Mouse (Mus musculus): Measurements from ENCODE around the gene Majin. TPM values are rescaled to one million over a fixed set of nuclear protein-coding genes. Genes with fewer than 3 reads are reported as not detected.

Majin gene
- polyA plus RNA-seq, 1 experiment from 2014 or later = not detected

- no peaks in the 10 kb centered on the region for H3K36me3 ChIP-seq (ENCODE audit: control insufficient read depth, insufficient read depth, low read length)
- H3K4me1 ChIP-seq (replicated peaks; ENCODE audit: control insufficient read depth, insufficient read depth, low read length) = no peaks in the 10 kb centered on the region
- H3K4me3 ChIP-seq (ENCODE audit: low read length) = no peak overlapping the region
- H3K27me3 ChIP-seq (ENCODE audit: control insufficient read depth, insufficient read depth, low read depth, low read length) = no peaks in the 10 kb centered on the region
- H3K9ac ChIP-seq (ENCODE audit: low read length) = no peak overlapping the region
- WGBS = 59% methylated on average over 5 of the region's 5 CpGs
- no peak overlapping the region for H3K27ac ChIP-seq (ENCODE audit: low read length)
- no peak overlapping the region for H3K4me2 ChIP-seq (ENCODE audit: low read depth, low read length)
- no peak for ATAC-seq (ENCODE audit: low read depth)
- no peaks in the 10 kb centered on the region for H3K9me3 ChIP-seq (ENCODE audit: control insufficient read depth, low read length)
These were observed 22.5 kb downstream of the Majin start for GRCm38 (mm10) chr19:6206716-6207115.

DNA sequence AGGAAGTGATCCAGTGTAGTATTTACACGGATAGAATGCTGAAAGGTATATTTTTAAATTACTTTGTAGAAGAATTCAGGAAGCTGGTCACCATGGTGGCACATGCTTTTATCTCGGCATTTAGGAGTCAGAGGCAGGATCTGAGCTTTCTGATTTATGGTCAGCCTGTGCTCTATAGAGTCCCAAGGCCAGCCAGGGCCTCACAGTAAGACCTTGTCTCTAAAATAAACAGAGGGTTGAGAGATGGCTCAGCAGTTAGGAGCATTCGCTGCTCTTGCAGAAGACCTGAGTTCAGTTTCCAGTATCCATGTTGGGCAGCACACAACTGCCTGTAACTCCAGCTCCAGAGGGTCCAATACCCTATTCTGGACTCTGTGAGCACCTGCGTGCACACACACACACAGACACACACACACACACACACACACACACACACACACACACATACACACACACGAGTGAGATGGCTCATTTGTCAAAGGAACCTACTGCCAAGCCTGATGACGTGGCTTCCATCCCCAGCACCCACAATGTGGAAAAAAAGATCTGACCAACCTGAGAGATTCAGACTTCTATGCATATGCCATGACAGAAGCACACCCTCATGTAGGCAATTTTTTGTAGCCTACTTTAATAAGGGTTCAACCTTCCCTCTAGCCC lies 32.0 kb downstream of the Majin start:
- no peak for ATAC-seq (ENCODE audit: low read depth)
- no peak overlapping the region for H3K4me3 ChIP-seq (ENCODE audit: low read length)
- 56% methylated on average over 6 of the region's 6 CpGs for WGBS

GRCm38 (mm10) chr19:6218606-6219005 lies 34.4 kb downstream of the Majin start:
- no peak overlapping the region for H3K4me3 ChIP-seq (ENCODE audit: low read length)
- WGBS = 58% methylated on average over 6 of the region's 6 CpGs
- H3K4me1 ChIP-seq (replicated peaks; ENCODE audit: control insufficient read depth, insufficient read depth, low read length) = no peaks in the 10 kb centered on the region
- H3K27ac ChIP-seq (ENCODE audit: low read length) = no peak overlapping the region
- H3K9ac ChIP-seq (ENCODE audit: low read length) = no peak overlapping the region
- no peaks in the 10 kb centered on the region for H3K27me3 ChIP-seq (ENCODE audit: control insufficient read depth, insufficient read depth, low read depth, low read length)
- ATAC-seq (ENCODE audit: low read depth) = no peak
- no peaks in the 10 kb centered on the region for H3K36me3 ChIP-seq (ENCODE audit: control insufficient read depth, insufficient read depth, low read length)
- H3K4me2 ChIP-seq (ENCODE audit: low read depth, low read length) = no peak overlapping the region
- no peaks in the 10 kb centered on the region for H3K9me3 ChIP-seq (ENCODE audit: control insufficient read depth, low read length)

More for the DNA sequence above, 32.0 kb downstream of the Majin start:
- H3K9ac ChIP-seq (ENCODE audit: low read length) = no peak overlapping the region
- H3K36me3 ChIP-seq (ENCODE audit: control insufficient read depth, insufficient read depth, low read length) = no peaks in the 10 kb centered on the region
- no peak overlapping the region for H3K27ac ChIP-seq (ENCODE audit: low read length)
- no peaks in the 10 kb centered on the region for H3K9me3 ChIP-seq (ENCODE audit: control insufficient read depth, low read length)
- H3K4me2 ChIP-seq (ENCODE audit: low read depth, low read length) = no peak overlapping the region
- H3K27me3 ChIP-seq (ENCODE audit: control insufficient read depth, insufficient read depth, low read depth, low read length) = no peaks in the 10 kb centered on the region
- no peaks in the 10 kb centered on the region for H3K4me1 ChIP-seq (replicated peaks; ENCODE audit: control insufficient read depth, insufficient read depth, low read length)

GRCm38 (mm10) chr19:6226135-6226534 lies 41.9 kb downstream of the Majin start, which contains the start of gene Gpha2:
Gpha2 (plus strand) TSS chr19:6226380.
- no peak within 1 kb of the TSS for H3K4me3 ChIP-seq (ENCODE audit: low read length)
- H3K4me1 ChIP-seq (replicated peaks; ENCODE audit: control insufficient read depth, insufficient read depth, low read length) = no peaks in the 10 kb centered on the region
- peak; percentile 52; the same call in 1 of the 2 replicates for ATAC-seq (ENCODE audit: low read depth)
- no peaks in the 10 kb centered on the region for H3K27me3 ChIP-seq (ENCODE audit: control insufficient read depth, insufficient read depth, low read depth, low read length)
- H3K36me3 ChIP-seq (ENCODE audit: control insufficient read depth, insufficient read depth, low read length) = peaks cover 8% of the 10 kb centered on the region
- H3K9me3 ChIP-seq (ENCODE audit: control insufficient read depth, low read length) = no peaks in the 10 kb centered on the region
- H3K27ac ChIP-seq (ENCODE audit: low read length) = no peak within 1 kb of the TSS
- no peak within 1 kb of the TSS for H3K9ac ChIP-seq (ENCODE audit: low read length)
- H3K4me2 ChIP-seq (ENCODE audit: low read depth, low read length) = no peak within 1 kb of the TSS
- WGBS = 20% methylated on average over 2 of the region's 2 CpGs

GRCm38 (mm10) chr19:6226763-6227162 lies 42.6 kb downstream of the Majin start:
- H3K36me3 ChIP-seq (ENCODE audit: control insufficient read depth, insufficient read depth, low read length) = peaks cover 12% of the 10 kb centered on the region
- H3K9ac ChIP-seq (ENCODE audit: low read length) = no peak overlapping the region
- H3K9me3 ChIP-seq (ENCODE audit: control insufficient read depth, low read length) = no peaks in the 10 kb centered on the region
- no peak overlapping the region for H3K4me3 ChIP-seq (ENCODE audit: low read length)
- WGBS = 81% methylated on average over 14 of the region's 14 CpGs
- H3K4me2 ChIP-seq (ENCODE audit: low read depth, low read length) = no peak overlapping the region
- H3K27me3 ChIP-seq (ENCODE audit: control insufficient read depth, insufficient read depth, low read depth, low read length) = no peaks in the 10 kb centered on the region
- 0 out of 2 replicates have a peak, but pooled peaks have one; percentile 5 for ATAC-seq (ENCODE audit: low read depth)
- H3K4me1 ChIP-seq (replicated peaks; ENCODE audit: control insufficient read depth, insufficient read depth, low read length) = no peaks in the 10 kb centered on the region
- no peak overlapping the region for H3K27ac ChIP-seq (ENCODE audit: low read length)

DNA sequence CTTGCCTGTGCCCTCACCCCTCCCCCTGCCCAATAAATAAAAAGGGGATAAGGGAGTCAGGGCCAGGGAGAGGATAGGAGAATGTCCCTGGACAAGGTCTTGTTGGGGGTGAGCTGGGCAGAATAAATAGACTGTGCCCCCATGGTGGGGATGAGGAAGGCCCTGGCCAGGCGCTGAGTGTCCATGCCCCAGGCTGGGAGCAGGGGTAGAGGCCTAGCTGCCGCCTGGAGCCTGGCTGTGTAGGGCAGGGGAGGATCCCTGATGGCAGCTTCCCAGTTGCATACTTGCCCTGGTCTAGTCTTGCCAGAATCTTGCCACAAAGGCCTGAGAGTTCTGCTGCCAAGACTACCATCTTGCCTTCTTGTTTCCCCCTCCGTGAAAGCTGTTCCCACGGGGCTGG lies 43.7 kb downstream of the Majin start:
- H3K27ac ChIP-seq (ENCODE audit: low read length) = no peak overlapping the region
- H3K9me3 ChIP-seq (ENCODE audit: control insufficient read depth, low read length) = no peaks in the 10 kb centered on the region
- no peaks in the 10 kb centered on the region for H3K4me1 ChIP-seq (replicated peaks; ENCODE audit: control insufficient read depth, insufficient read depth, low read length)
- ATAC-seq (ENCODE audit: low read depth) = no peak; the same call in 1 of the 2 replicates
- H3K9ac ChIP-seq (ENCODE audit: low read length) = no peak overlapping the region
- WGBS = 80% methylated on average over 4 of the region's 4 CpGs
- no peak overlapping the region for H3K4me2 ChIP-seq (ENCODE audit: low read depth, low read length)
- H3K4me3 ChIP-seq (ENCODE audit: low read length) = no peak overlapping the region
- H3K27me3 ChIP-seq (ENCODE audit: control insufficient read depth, insufficient read depth, low read depth, low read length) = no peaks in the 10 kb centered on the region
- H3K36me3 ChIP-seq (ENCODE audit: control insufficient read depth, insufficient read depth, low read length) = peaks cover 12% of the 10 kb centered on the region

DNA sequence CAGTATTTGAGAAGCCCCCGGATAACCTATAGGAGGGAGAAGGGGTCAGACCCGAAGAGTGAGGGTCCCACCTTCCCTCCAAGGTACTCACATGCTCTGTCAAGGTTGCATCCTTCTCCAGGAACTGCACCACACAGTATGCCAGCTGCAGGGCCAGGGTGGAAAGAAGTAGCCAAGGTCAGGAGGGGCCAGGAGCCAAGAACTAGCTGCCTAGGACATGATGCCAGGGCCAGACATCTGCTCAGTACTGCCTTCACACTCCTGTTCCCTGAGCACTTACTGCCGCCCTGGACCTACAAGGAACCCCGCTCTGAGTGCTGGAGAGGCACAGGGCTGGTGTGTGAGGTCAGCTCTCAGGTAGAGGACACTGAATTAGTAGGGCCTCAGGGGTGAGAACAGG lies 46.2 kb downstream of the Majin start:
- Histone ChIP-seq H3K27me3 (ENCODE audit: control insufficient read depth, insufficient read depth, low read depth, low read length) (no peaks in the 10 kb centered on the region), H3K4me1 (replicated peaks; ENCODE audit: control insufficient read depth, insufficient read depth, low read length) (peaks cover 12% of the 10 kb centered on the region), H3K4me3 (ENCODE audit: low read length) (no peak overlapping the region), H3K9me3 (ENCODE audit: control insufficient read depth, low read length) (no peaks in the 10 kb centered on the region), H3K36me3 (ENCODE audit: control insufficient read depth, insufficient read depth, low read length) (peaks cover 12% of the 10 kb centered on the region), H3K9ac (ENCODE audit: low read length) (no peak overlapping the region), H3K27ac (ENCODE audit: low read length) (no peak overlapping the region), H3K4me2 (ENCODE audit: low read depth, low read length) (no peak overlapping the region)
- ATAC-seq (ENCODE audit: low read depth) = no peak
- 80% methylated on average over 4 of the region's 4 CpGs for WGBS

- Histone ChIP-seq H3K27me3 (ENCODE audit: control insufficient read depth, insufficient read depth, low read depth, low read length) (no peaks in the 10 kb centered on the region), H3K27ac (ENCODE audit: low read length) (no peak overlapping the region), H3K4me3 (ENCODE audit: low read length) (no peak overlapping the region), H3K9me3 (ENCODE audit: control insufficient read depth, low read length) (no peaks in the 10 kb centered on the region), H3K9ac (ENCODE audit: low read length) (no peak overlapping the region), H3K36me3 (ENCODE audit: control insufficient read depth, insufficient read depth, low read length) (peaks cover 12% of the 10 kb centered on the region), H3K4me1 (replicated peaks; ENCODE audit: control insufficient read depth, insufficient read depth, low read length) (peaks cover 12% of the 10 kb centered on the region), H3K4me2 (ENCODE audit: low read depth, low read length) (no peak overlapping the region)
- WGBS = 77% methylated on average over 2 of the region's 2 CpGs
- ATAC-seq (ENCODE audit: low read depth) = no peak
These were observed 46.8 kb downstream of the Majin start for GRCm38 (mm10) chr19:6231036-6231435.

DNA sequence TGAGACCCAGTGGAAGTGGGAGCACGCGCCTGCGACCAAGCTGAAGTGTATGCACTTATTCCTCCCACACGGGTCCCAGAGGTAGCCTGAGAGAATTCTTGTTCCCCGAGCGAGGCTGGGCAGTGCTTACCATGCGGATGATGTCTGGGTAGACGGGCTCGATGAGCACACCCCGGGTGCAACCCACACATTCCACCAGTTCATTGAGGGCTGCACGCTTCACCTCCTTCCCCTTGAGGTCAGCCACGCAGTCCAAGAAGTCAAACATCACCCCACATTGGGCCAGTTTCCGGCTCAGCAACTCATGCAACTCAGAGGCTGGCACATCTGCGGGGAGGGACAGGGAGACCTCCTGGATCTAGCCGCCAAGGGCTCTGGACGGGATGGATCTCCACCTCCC lies 49.5 kb downstream of the Majin start:
- Histone ChIP-seq H3K36me3 (ENCODE audit: control insufficient read depth, insufficient read depth, low read length) (peaks cover 10% of the 10 kb centered on the region), H3K4me3 (ENCODE audit: low read length) (no peak overlapping the region), H3K4me1 (replicated peaks; ENCODE audit: control insufficient read depth, insufficient read depth, low read length) (peaks cover 12% of the 10 kb centered on the region), H3K27ac (ENCODE audit: low read length) (no peak overlapping the region), H3K4me2 (ENCODE audit: low read depth, low read length) (no peak overlapping the region), H3K9me3 (ENCODE audit: control insufficient read depth, low read length) (no peaks in the 10 kb centered on the region), H3K27me3 (ENCODE audit: control insufficient read depth, insufficient read depth, low read depth, low read length) (no peaks in the 10 kb centered on the region), H3K9ac (ENCODE audit: low read length) (no peak overlapping the region)
- ATAC-seq (ENCODE audit: low read depth) = no peak
- 76% methylated on average over 16 of the region's 16 CpGs for WGBS
